Comparison of ENCODE assay signal across 8 mouse cellular contexts in the genomic region with DNA sequence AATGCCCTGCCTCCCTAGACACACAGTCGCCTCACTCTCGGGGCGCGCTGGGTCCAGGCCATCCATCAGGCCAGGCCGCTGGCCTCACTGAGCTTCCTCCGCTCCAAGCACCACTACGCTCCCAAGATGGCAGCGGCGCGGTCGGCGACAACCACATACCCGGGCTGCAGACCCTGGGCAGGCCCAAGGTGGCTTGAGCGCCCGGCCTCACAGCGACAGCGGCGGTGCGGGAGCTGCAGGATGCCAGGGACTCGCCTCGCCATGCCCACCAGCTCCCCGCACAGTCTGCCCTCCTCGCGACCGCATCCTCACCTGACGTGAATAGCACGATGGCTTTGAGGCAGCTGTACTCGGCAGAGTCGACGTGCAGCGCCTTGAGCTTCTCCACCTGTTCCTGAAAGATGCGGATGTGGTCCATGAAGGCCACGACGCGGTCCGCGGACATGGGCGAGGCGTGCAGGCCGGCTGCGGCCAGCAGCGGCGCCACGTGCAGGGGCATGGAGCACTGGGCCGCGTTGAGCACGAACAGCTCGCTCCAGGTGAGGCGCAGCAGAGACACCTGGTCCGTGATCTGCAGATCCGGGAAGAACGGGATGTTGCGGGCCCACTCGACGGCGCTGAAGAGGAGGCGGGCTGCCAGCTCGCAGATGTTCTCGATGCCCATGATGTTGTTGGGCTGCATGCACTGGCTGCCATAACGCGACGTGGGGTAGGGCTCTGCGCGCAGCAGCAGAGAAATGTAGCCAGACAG. TPM values are rescaled to one million over a fixed set of nuclear protein-coding genes. Genes with fewer than 3 reads are reported as not detected.
DNase-seq lines count a peak whose midpoint lies in the region; ATAC-seq and TF ChIP-seq lines count a peak whose summit lies in the region.

No protein-coding gene starts in this region.

- H3K27me3 ChIP-seq in heart, embryonic 15.5 days = peaks cover 66% of the 10 kb centered on the region
- no peaks in the 10 kb centered on the region for H3K27me3 ChIP-seq in hindbrain, embryonic 14.5 days (ENCODE audit: control insufficient read depth, insufficient read depth, low read length)
- peaks cover 15% of the 10 kb centered on the region for H3K27me3 ChIP-seq in thymus, adult 2 months (ENCODE audit: control insufficient read depth, insufficient read depth, low read length)

- H3K4me3 ChIP-seq in heart, embryonic 15.5 days = peak overlapping the region; percentile 45
- H3K4me3 ChIP-seq in ES-E14 (ENCODE audit: insufficient read depth in 1 of 2, low read depth in 1 of 2, low read length in 2 of 2, poor library complexity in 1 of 2, severe bottlenecking in 1 of 2) = peak overlapping the region; percentile 31 to 42; a peak in 2 of 4 replicates
- H3K4me3 ChIP-seq in hindbrain, embryonic 14.5 days (replicated peaks; ENCODE audit: low read length) = peak overlapping the region; percentile 99
- no peak overlapping the region for H3K4me3 ChIP-seq in thymus, adult 2 months (ENCODE audit: control insufficient read depth, insufficient read depth, low read length)

- DNase-seq in heart, adult 8-10 months (ENCODE audit: low spot score) = no peak
- DNase-seq in ES-E14 (ENCODE audit: low read depth, low spot score) = no peak
- DNase-seq in cerebellum, postnatal 14 days = peak; percentile 75
- DNase-seq in hindbrain, embryonic 14.5 days (ENCODE audit: low spot score) = no peak
- peak; percentile 71 for DNase-seq in neural tube, embryonic 10.5 days (ENCODE audit: extremely low spot score, low spot score)
- DNase-seq in ovary, postnatal 10 days (ENCODE audit: low spot score) = no peak
- no peak for DNase-seq in thymus, adult 2 months

- peak overlapping the region; percentile 67 for H3K4me2 ChIP-seq in heart, embryonic 15.5 days
- peak overlapping the region; percentile 90 for H3K4me2 ChIP-seq in hindbrain, embryonic 14.5 days (replicated peaks)

- H3K9ac ChIP-seq in heart, embryonic 15.5 days = 0 out of 2 replicates have a peak overlapping the region, but pooled peaks have one; percentile 17
- no peak overlapping the region for H3K9ac ChIP-seq in ES-E14 (ENCODE audit: insufficient read depth, low read depth, low read length, poor library complexity, severe bottlenecking)
- peak overlapping the region; percentile 100 for H3K9ac ChIP-seq in hindbrain, embryonic 14.5 days

- no peak for TF ChIP-seq POLR2A in thymus, adult 2 months (IDR thresholded peaks at IDR 0.05; ENCODE audit: control insufficient read depth, extremely low read depth, insufficient read depth, low read length, poor library complexity)

- H3K9me3 ChIP-seq in heart, embryonic 15.5 days (replicated peaks) = no peaks in the 10 kb centered on the region
- H3K9me3 ChIP-seq in ES-E14 (ENCODE audit: control insufficient read depth, insufficient read depth, low read depth, low read length) = no peaks in the 10 kb centered on the region
- no peaks in the 10 kb centered on the region for H3K9me3 ChIP-seq in hindbrain, embryonic 14.5 days (ENCODE audit: control insufficient read depth, low read length)

- H3K4me1 ChIP-seq in heart, embryonic 15.5 days (replicated peaks) = peaks cover 21% of the 10 kb centered on the region
- peaks cover 1 to 7% of the 10 kb centered on the region in 2 experiments; a peak in 1 of 4 replicates for H3K4me1 ChIP-seq in ES-E14 (ENCODE audit: control insufficient read depth in 2 of 2, insufficient read depth in 2 of 2, low read length in 2 of 2, poor library complexity in 1 of 2)
- H3K4me1 ChIP-seq in hindbrain, embryonic 14.5 days (replicated peaks; ENCODE audit: control insufficient read depth, insufficient read depth, low read length) = peaks cover 20% of the 10 kb centered on the region
- no peaks in the 10 kb centered on the region for H3K4me1 ChIP-seq in thymus, adult 2 months (replicated peaks; ENCODE audit: control insufficient read depth, insufficient read depth, low read length)

- H3K36me3 ChIP-seq in heart, embryonic 15.5 days = no peaks in the 10 kb centered on the region
- H3K36me3 ChIP-seq in ES-E14 (ENCODE audit: control insufficient read depth, insufficient read depth, low read length, poor library complexity, severe bottlenecking) = no peaks in the 10 kb centered on the region
- H3K36me3 ChIP-seq in hindbrain, embryonic 14.5 days (replicated peaks; ENCODE audit: control insufficient read depth, insufficient read depth) = peaks cover 36% of the 10 kb centered on the region
- H3K36me3 ChIP-seq in thymus, adult 2 months (ENCODE audit: control insufficient read depth, insufficient read depth, low read length) = no peaks in the 10 kb centered on the region

- ATAC-seq in heart, embryonic 15.5 days (replicated peaks; ENCODE audit: insufficient number of reproducible peaks, insufficient read depth, low FRiP score, low read depth) = no peak
- peak; percentile 31 for ATAC-seq in hindbrain, embryonic 14.5 days (ENCODE audit: low FRiP score)

- no peak overlapping the region for H3K27ac ChIP-seq in heart, embryonic 15.5 days
- H3K27ac ChIP-seq in ES-E14 (ENCODE audit: insufficient read depth, low read depth, low read length, poor library complexity, severe bottlenecking) = no peak overlapping the region
- H3K27ac ChIP-seq in hindbrain, embryonic 14.5 days = peak overlapping the region; percentile 100
- H3K27ac ChIP-seq in thymus, adult 2 months (ENCODE audit: control insufficient read depth, insufficient read depth, low read length) = no peak overlapping the region

- WGBS in heart, embryonic 15.5 days = 9% methylated on average over 64 of the region's 64 CpGs
- 2% methylated on average over 59 of the region's 64 CpGs for WGBS in hindbrain, embryonic 14.5 days
- WGBS in thymus, adult 2 months = 8% methylated on average over 64 of the region's 64 CpGs

- no peak for TF ChIP-seq CTCF in thymus, adult 2 months (IDR thresholded peaks at IDR 0.05; ENCODE audit: borderline replicate concordance, control insufficient read depth, extremely low read depth, insufficient read depth, low read length, poor library complexity)

- in situ Hi-C loops in ES-E14 (cut with MboI; ENCODE audit: low sequenced_read_pairs in 2 of 2, unreplicated experiment in 2 of 2) = loop anchor here in 1 of 2 experiments (25.0 kb wide), 1 partner anchor 1358 kb away; no protein-coding TSS in a partner anchor

TF ChIP-seq in ES-E14, 5 proteins besides CTCF, POLR2A, EP300 and RAD21:
- TF ChIP-seq ZNF384 (IDR thresholded peaks at IDR 0.05; ENCODE audit: low read depth, low read length) (no peak), ZC3H11A (IDR thresholded peaks at IDR 0.05; ENCODE audit: borderline replicate concordance, low read depth, low read length) (no peak), MAFK (IDR thresholded peaks at IDR 0.05; ENCODE audit: insufficient read depth, low read depth, low read length) (no peak), CHD2 (IDR thresholded peaks at IDR 0.05; ENCODE audit: low read depth, low read length) (no peak), HCFC1 (IDR thresholded peaks at IDR 0.05; ENCODE audit: borderline replicate concordance, insufficient read depth, low read length) (no peak)
TF ChIP-seq in ES-E14: peak in this region for 0.

RNA-seq across cellular contexts. Expression of a gene that starts 4.5 kb away (rescaled TPM):
- 3.2 and 4.5 TPM in 2 replicates for polyA plus RNA-seq in heart, embryonic 15.5 days (2015; fragmentation: Nextera tagmentation; extraction: Ambion mirVana)
- total RNA-seq in heart, adult 8-10 months (2022) = 1 to 10 TPM; 1.5 to 4.4 (median 4.0) TPM
- total RNA-seq in ES-E14 (2012; rRNA removed) = 0.21 and 1.9 TPM in 2 replicates
- polyA plus RNA-seq in hindbrain, embryonic 14.5 days (2014; fragmentation: Nextera tagmentation; extraction: Ambion mirVana) = 64.3 and 70.7 TPM in 2 replicates
- polyA plus RNA-seq in thymus, adult 2 months (2012; rRNA removed) = 9.2 and 11.6 TPM in 2 replicates

Comparison
In these comparisons a context has a peak if more than half of its experiments do, and no peak if none do; other contexts are left out.
1. DNase-seq: peak in cerebellum, postnatal 14 days (2 of 2) and neural tube, embryonic 10.5 days (single experiment); none in heart, adult 8-10 months (single experiment), ES-E14 (single experiment), hindbrain, embryonic 14.5 days (single experiment), ovary, postnatal 10 days (single experiment) and thymus, adult 2 months (single experiment).